Mouse (Mus musculus): ENCODE measurements around the gene H2-M10.5. TPM values are rescaled to one million over a fixed set of nuclear protein-coding genes. Genes with fewer than 3 reads are reported as not detected.
"Not testable (repeated sequence)": the region's sequence is repeated elsewhere in the genome, so short reads cannot be mapped to it uniquely, and the experiment has no call there.

H2-M10.5 gene
- not detected in 2 replicates for polyA plus RNA-seq (2016; fragmentation: Nextera tagmentation; extraction: Ambion mirVana)

- not testable (repeated sequence) for H3K27ac ChIP-seq; H3K4me3 ChIP-seq; H3K4me1 ChIP-seq; H3K4me2 ChIP-seq (replicated peaks); H3K9me3 ChIP-seq (replicated peaks); H3K9ac ChIP-seq; H3K36me3 ChIP-seq; ATAC-seq (ENCODE audit: low FRiP score); H3K27me3 ChIP-seq
- WGBS, result 88% methylated on average over 2 of the region's 2 CpGs
Measured at GRCm38 (mm10) chr17:36772610-36773009, at the start of gene H2-M10.5. Gene H2-M10.5 (plus strand): TSS chr17:36772910.

- Histone ChIP-seq H3K27ac (no peak overlapping the region), H3K36me3 (no peaks in the 10 kb centered on the region), H3K9me3 (replicated peaks) (no peaks in the 10 kb centered on the region), H3K4me2 (replicated peaks) (no peak overlapping the region), H3K9ac (no peak overlapping the region), H3K4me3 (no peak overlapping the region), H3K4me1 (no peaks in the 10 kb centered on the region), H3K27me3 (no peaks in the 10 kb centered on the region)
- WGBS, result 23% methylated on average over 2 of the region's 2 CpGs
- ATAC-seq (ENCODE audit: low FRiP score), result no peak
Measured at GRCm38 (mm10) chr17:36726046-36726445, 46.7 kb upstream of the H2-M10.5 start.

DNA sequence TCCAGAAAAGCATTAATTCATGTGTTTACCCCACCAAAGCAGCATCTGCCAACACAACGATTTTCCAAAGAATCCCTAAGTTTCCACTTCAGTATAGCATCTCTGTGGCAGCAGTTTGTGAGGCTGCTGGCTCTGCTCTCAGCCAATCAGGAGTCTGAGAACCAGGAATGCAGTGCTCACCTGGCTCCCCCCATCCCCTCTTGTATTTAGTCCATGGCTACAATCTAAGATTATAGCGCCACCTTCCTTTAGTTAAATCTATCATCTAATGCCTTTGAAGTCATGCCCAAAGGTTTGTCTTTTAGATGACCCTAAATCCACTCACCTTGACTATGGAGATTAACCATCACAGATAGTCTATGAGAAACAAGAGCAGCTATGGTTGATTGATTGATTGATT, 8.9 kb upstream of the H2-M10.5 start:
- H3K9me3 ChIP-seq (replicated peaks), result no peaks in the 10 kb centered on the region
- no peak overlapping the region for H3K4me3 ChIP-seq
- H3K4me1 ChIP-seq, result no peaks in the 10 kb centered on the region
- no peaks in the 10 kb centered on the region for H3K27me3 ChIP-seq
- H3K27ac ChIP-seq, result no peak overlapping the region
- H3K4me2 ChIP-seq (replicated peaks), result no peak overlapping the region
- no peak overlapping the region for H3K9ac ChIP-seq
- H3K36me3 ChIP-seq, result no peaks in the 10 kb centered on the region
- no peak for ATAC-seq (ENCODE audit: low FRiP score)
- 46% methylated on average over 2 of the region's 2 CpGs for WGBS

- not testable (repeated sequence) for ATAC-seq (ENCODE audit: low FRiP score)
Measured at GRCm38 (mm10) chr17:36764244-36764643, 8.5 kb upstream of the H2-M10.5 start.

GRCm38 (mm10) chr17:36765403-36765802, 7.3 kb upstream of the H2-M10.5 start:
- ATAC-seq (ENCODE audit: low FRiP score); H3K4me2 ChIP-seq (replicated peaks); H3K9ac ChIP-seq; H3K4me1 ChIP-seq; H3K27me3 ChIP-seq; H3K27ac ChIP-seq; H3K4me3 ChIP-seq; H3K9me3 ChIP-seq (replicated peaks); H3K36me3 ChIP-seq: not testable (repeated sequence)
- 78% methylated on average over 2 of the region's 2 CpGs for WGBS

More at GRCm38 (mm10) chr17:36764244-36764643, 8.5 kb upstream of the H2-M10.5 start:
- 28% methylated on average over 2 of the region's 2 CpGs for WGBS
- not testable (repeated sequence) for H3K27ac ChIP-seq; H3K4me3 ChIP-seq; H3K9ac ChIP-seq; H3K27me3 ChIP-seq; H3K4me2 ChIP-seq (replicated peaks); H3K9me3 ChIP-seq (replicated peaks); H3K36me3 ChIP-seq; H3K4me1 ChIP-seq

- Histone ChIP-seq H3K4me3 (no peak overlapping the region), H3K9ac (no peak overlapping the region), H3K4me1 (no peaks in the 10 kb centered on the region), H3K36me3 (no peaks in the 10 kb centered on the region), H3K4me2 (replicated peaks) (no peak overlapping the region), H3K27me3 (no peaks in the 10 kb centered on the region), H3K9me3 (replicated peaks) (no peaks in the 10 kb centered on the region), H3K27ac (no peak overlapping the region)
- ATAC-seq (ENCODE audit: low FRiP score), result no peak
- WGBS, result 69% methylated on average over 3 of the region's 3 CpGs
Measured at GRCm38 (mm10) chr17:36781533-36781932, 8.8 kb downstream of the H2-M10.5 start.

- H3K4me1 ChIP-seq; ATAC-seq (ENCODE audit: low FRiP score); H3K9me3 ChIP-seq (replicated peaks); H3K9ac ChIP-seq; H3K4me3 ChIP-seq; H3K27me3 ChIP-seq; H3K4me2 ChIP-seq (replicated peaks); H3K36me3 ChIP-seq; H3K27ac ChIP-seq: not testable (repeated sequence)
- WGBS, result 19% methylated on average over 1 of the region's 1 CpGs
Measured at GRCm38 (mm10) chr17:36786483-36786886, 13.8 kb downstream of the H2-M10.5 start.

DNA sequence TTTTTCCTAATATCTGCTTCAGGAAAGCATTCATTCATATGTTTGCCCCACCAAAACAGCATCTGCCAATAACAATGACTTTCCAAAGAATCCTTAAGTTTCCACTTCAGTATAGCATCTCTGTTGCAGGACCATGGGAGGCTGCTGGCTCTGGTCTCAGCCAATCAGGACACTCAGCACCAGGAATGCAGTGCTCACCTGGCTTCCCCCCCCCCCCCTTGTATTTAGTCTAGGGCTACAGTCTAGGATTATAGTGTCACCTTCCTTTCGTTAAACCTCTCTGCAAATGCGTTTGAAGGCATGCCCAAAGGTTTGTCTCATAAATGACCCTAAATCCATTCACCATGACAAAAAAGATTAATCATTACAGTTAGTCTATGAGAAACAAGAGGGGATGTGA, 15.6 kb downstream of the H2-M10.5 start:
- no peak overlapping the region for H3K4me3 ChIP-seq
- H3K36me3 ChIP-seq, result no peaks in the 10 kb centered on the region
- no peaks in the 10 kb centered on the region for H3K27me3 ChIP-seq
- no peak overlapping the region for H3K9ac ChIP-seq
- H3K27ac ChIP-seq, result no peak overlapping the region
- H3K4me2 ChIP-seq (replicated peaks), result no peak overlapping the region
- 78% methylated on average over 2 of the region's 2 CpGs for WGBS
- no peak for ATAC-seq (ENCODE audit: low FRiP score)
- H3K4me1 ChIP-seq, result no peaks in the 10 kb centered on the region
- H3K9me3 ChIP-seq (replicated peaks), result no peaks in the 10 kb centered on the region

DNA sequence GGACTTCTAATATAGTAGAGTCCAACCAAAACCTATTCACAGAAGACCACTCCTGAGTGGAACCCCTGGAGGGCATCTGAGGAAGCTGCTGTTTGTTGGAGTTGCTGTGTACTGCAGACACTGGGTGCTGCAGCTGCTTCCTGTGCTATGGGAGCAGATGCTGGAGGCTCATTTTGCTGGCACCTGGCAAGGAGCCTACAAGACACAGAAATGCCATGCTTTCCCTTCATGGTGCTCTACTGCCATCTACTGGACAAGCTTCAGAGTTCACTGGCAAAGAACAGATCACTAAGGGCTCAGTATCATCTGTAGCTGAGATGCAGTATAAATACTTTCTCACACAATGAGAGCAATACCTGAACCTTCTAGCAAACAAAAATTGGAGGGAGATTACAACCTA, 16.1 kb downstream of the H2-M10.5 start:
- peak; percentile 76 for ATAC-seq (ENCODE audit: low FRiP score)
- H3K27ac ChIP-seq, result not testable (repeated sequence)

DNA sequence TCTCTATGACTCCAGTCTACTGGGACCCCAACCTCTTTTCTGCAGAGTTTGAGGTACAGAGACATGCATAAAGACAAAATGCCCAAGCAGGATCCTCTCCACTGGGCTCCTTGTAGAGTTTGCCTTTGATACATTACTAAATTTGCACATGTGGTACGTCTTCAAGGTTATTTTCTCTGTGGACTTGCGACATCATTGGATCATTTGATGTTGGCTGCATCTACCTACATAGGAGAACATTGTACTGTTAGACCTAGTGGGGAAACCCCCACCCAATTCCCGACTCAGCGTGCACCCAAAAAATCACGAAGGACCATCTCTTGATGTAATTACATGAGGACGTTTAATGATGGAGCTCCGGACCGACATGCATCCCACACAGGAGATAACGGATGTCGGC, 26.8 kb downstream of the H2-M10.5 start:
- no peaks in the 10 kb centered on the region for H3K4me1 ChIP-seq
- H3K4me2 ChIP-seq (replicated peaks), result no peak overlapping the region
- no peak overlapping the region for H3K4me3 ChIP-seq
- no peak overlapping the region for H3K9ac ChIP-seq
- no peaks in the 10 kb centered on the region for H3K36me3 ChIP-seq
- ATAC-seq (ENCODE audit: low FRiP score), result no peak
- H3K27me3 ChIP-seq, result no peaks in the 10 kb centered on the region
- no peaks in the 10 kb centered on the region for H3K9me3 ChIP-seq (replicated peaks)
- no peak overlapping the region for H3K27ac ChIP-seq
- WGBS, result 87% methylated on average over 10 of the region's 10 CpGs

More for the DNA sequence above, 16.1 kb downstream of the H2-M10.5 start:
- H3K27me3 ChIP-seq; H3K9ac ChIP-seq; H3K4me1 ChIP-seq; H3K36me3 ChIP-seq; H3K4me2 ChIP-seq (replicated peaks); H3K4me3 ChIP-seq; H3K9me3 ChIP-seq (replicated peaks): not testable (repeated sequence)

- H3K27ac ChIP-seq; H3K9ac ChIP-seq; ATAC-seq (ENCODE audit: low FRiP score); H3K4me3 ChIP-seq; H3K27me3 ChIP-seq; H3K4me1 ChIP-seq; H3K36me3 ChIP-seq; H3K9me3 ChIP-seq (replicated peaks); H3K4me2 ChIP-seq (replicated peaks): not testable (repeated sequence)
- WGBS, result 74% methylated on average over 4 of the region's 4 CpGs
Measured at GRCm38 (mm10) chr17:36799921-36800462, 27.3 kb downstream of the H2-M10.5 start.

- H3K36me3 ChIP-seq, result no peaks in the 10 kb centered on the region
- H3K9ac ChIP-seq, result no peak within 1 kb of the TSS
- no peak for ATAC-seq (ENCODE audit: low FRiP score)
- H3K4me3 ChIP-seq, result no peak within 1 kb of the TSS
- H3K9me3 ChIP-seq (replicated peaks), result no peaks in the 10 kb centered on the region
- no peak within 1 kb of the TSS for H3K27ac ChIP-seq
- H3K4me2 ChIP-seq (replicated peaks), result no peak within 1 kb of the TSS
- no peaks in the 10 kb centered on the region for H3K27me3 ChIP-seq
- H3K4me1 ChIP-seq, result no peaks in the 10 kb centered on the region
Measured at GRCm38 (mm10) chr17:36811871-36812270, 39.2 kb downstream of the H2-M10.5 start, which contains the start of gene H2-M10.6. Gene H2-M10.6 (plus strand): TSS chr17:36812171.

DNA sequence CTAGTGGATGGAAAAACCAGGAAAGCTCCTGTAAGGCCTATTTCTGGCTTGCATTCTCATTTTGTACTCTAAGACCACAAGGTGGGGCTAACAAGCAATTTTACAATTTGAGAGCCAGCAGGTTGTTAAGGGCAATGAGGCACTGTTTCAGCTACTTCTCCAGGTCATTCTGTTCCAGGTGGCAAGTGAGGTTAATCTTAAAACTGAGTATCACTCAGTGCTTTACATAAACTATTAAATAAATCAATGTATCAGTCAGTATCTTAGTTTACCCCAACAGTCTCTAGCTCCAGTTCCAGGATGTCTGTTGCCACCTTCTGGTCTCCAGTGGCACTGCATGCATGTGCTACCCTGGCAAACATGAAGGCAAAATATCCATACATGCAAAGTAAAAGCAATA, 51.3 kb downstream of the H2-M10.5 start:
- Histone ChIP-seq H3K4me3 (no peak overlapping the region), H3K9ac (no peak overlapping the region), H3K27ac (no peak overlapping the region), H3K27me3 (no peaks in the 10 kb centered on the region; the same call in 1 of the 2 replicates), H3K4me1 (no peaks in the 10 kb centered on the region), H3K9me3 (replicated peaks) (no peaks in the 10 kb centered on the region), H3K4me2 (replicated peaks) (no peak overlapping the region), H3K36me3 (no peaks in the 10 kb centered on the region)
- no peak for ATAC-seq (ENCODE audit: low FRiP score)

Measured in hindbrain, embryonic 12.5 days (tissue).